In genomic region chr9:23580155-23580554, GRCm38 (mm10) we compare ENCODE assay signal across 10 mouse cellular contexts.
DNase-seq lines count a peak whose midpoint lies in the region; ATAC-seq and TF ChIP-seq lines count a peak whose summit lies in the region.
"Had no signal": no experiment of that assay in that cellular context is flagged by ENCODE, and none has a peak within 500 bp of the region (broad histone marks: within the 10 kb centered on the region; RNA-seq: fewer than 3 reads in every experiment).

No protein-coding gene starts in this region.

- H3K4me1 ChIP-seq in forebrain, embryonic 15.5 days, result peaks cover 31% of the 10 kb centered on the region
- no peaks in the 10 kb centered on the region for H3K4me1 ChIP-seq in forebrain, embryonic 11.5 days (replicated peaks; ENCODE audit: control insufficient read depth, insufficient read depth, low read length)
- 0 out of 2 replicates have a peak, but pooled peaks cover 9% of the 10 kb centered on the region for H3K4me1 ChIP-seq in lung, embryonic 14.5 days (ENCODE audit: insufficient read depth)
- H3K4me1 ChIP-seq: neural tube, embryonic 12.5 days had no signal

- H3K27me3 ChIP-seq in forebrain, embryonic 15.5 days, result no peaks in the 10 kb centered on the region
- no peaks in the 10 kb centered on the region for H3K27me3 ChIP-seq in forebrain, embryonic 11.5 days (ENCODE audit: control insufficient read depth, insufficient read depth, low read length)
- no peaks in the 10 kb centered on the region for H3K27me3 ChIP-seq in lung, embryonic 14.5 days (ENCODE audit: insufficient read depth, low read length)
- H3K27me3 ChIP-seq: neural tube, embryonic 12.5 days had no signal

- H3K27ac ChIP-seq in forebrain, embryonic 15.5 days (replicated peaks), result peak overlapping the region; percentile 86
- H3K27ac ChIP-seq in forebrain, embryonic 11.5 days (ENCODE audit: low read depth, low read length), result no peak overlapping the region
- peak overlapping the region; percentile 24; the same call in 1 of the 2 replicates for H3K27ac ChIP-seq in lung, embryonic 14.5 days (ENCODE audit: low read depth)
- H3K27ac ChIP-seq: neural tube, embryonic 12.5 days had no signal

- TF ChIP-seq CTCF in lung, embryonic 14.5 days (IDR thresholded peaks at IDR 0.05; ENCODE audit: low read depth), result no peak

- WGBS in forebrain, embryonic 15.5 days, result 38% methylated on average over 6 of the region's 6 CpGs
- WGBS in forebrain, embryonic 11.5 days, result 79% methylated on average over 6 of the region's 6 CpGs
- WGBS in lung, embryonic 14.5 days, result 33% methylated on average over 6 of the region's 6 CpGs

- H3K9me3 ChIP-seq in forebrain, embryonic 15.5 days, result no peaks in the 10 kb centered on the region
- no peaks in the 10 kb centered on the region for H3K9me3 ChIP-seq in forebrain, embryonic 11.5 days (ENCODE audit: control insufficient read depth, low read length)
- H3K9me3 ChIP-seq in lung, embryonic 14.5 days (ENCODE audit: low read depth, low read length), result no peaks in the 10 kb centered on the region
- H3K9me3 ChIP-seq: neural tube, embryonic 12.5 days had no signal

- H3K4me2 ChIP-seq in forebrain, embryonic 15.5 days (replicated peaks), result no peak overlapping the region
- H3K4me2 ChIP-seq in forebrain, embryonic 11.5 days (ENCODE audit: low read depth, low read length, severe bottlenecking), result no peak overlapping the region
- no peak overlapping the region for H3K4me2 ChIP-seq in lung, embryonic 14.5 days
- H3K4me2 ChIP-seq: neural tube, embryonic 12.5 days had no signal

- no peak for DNase-seq in forebrain, embryonic 11.5 days (ENCODE audit: low spot score)
- DNase-seq in lung, embryonic 14.5 days, result peak; percentile 87
- DNase-seq in lung, postnatal 25 days (ENCODE audit: low spot score), result no peak
- DNase-seq in cerebellum, adult 8-10 months, result peak; percentile 11
- DNase-seq in layer of hippocampus, postnatal 10 days (ENCODE audit: low spot score in 2 of 2), result peak; percentile 33 to 46
- DNase-seq in embryo, embryonic 10 days (ENCODE audit: low spot score), result no peak
- DNase-seq in B cell, adult 2 months, result no peak
- DNase-seq: liver, postnatal 0 days had no signal

- no peak overlapping the region for H3K4me3 ChIP-seq in forebrain, embryonic 15.5 days
- H3K4me3 ChIP-seq in forebrain, embryonic 11.5 days (ENCODE audit: low read depth, low read length), result no peak overlapping the region
- H3K4me3 ChIP-seq in lung, embryonic 14.5 days (ENCODE audit: low read depth, low read length), result no peak overlapping the region
- H3K4me3 ChIP-seq: neural tube, embryonic 12.5 days had no signal

- no peak overlapping the region for H3K9ac ChIP-seq in forebrain, embryonic 15.5 days (replicated peaks)
- H3K9ac ChIP-seq in forebrain, embryonic 11.5 days (ENCODE audit: low read length), result no peak overlapping the region
- no peak overlapping the region for H3K9ac ChIP-seq in lung, embryonic 14.5 days
- H3K9ac ChIP-seq: liver, postnatal 0 days; neural tube, embryonic 12.5 days had no signal

- ATAC-seq in forebrain, embryonic 15.5 days (replicated peaks), result peak; percentile 81
- no peak for ATAC-seq in forebrain, embryonic 11.5 days (replicated peaks; ENCODE audit: low FRiP score)
- peak; percentile 77 for ATAC-seq in lung, embryonic 14.5 days (ENCODE audit: insufficient read depth)
- ATAC-seq: liver, postnatal 0 days had no signal

- H3K36me3 ChIP-seq in forebrain, embryonic 15.5 days, result no peaks in the 10 kb centered on the region
- H3K36me3 ChIP-seq in forebrain, embryonic 11.5 days (ENCODE audit: control insufficient read depth, insufficient read depth, low read length), result no peaks in the 10 kb centered on the region
- no peaks in the 10 kb centered on the region for H3K36me3 ChIP-seq in lung, embryonic 14.5 days (ENCODE audit: insufficient read depth)
- H3K36me3 ChIP-seq: neural tube, embryonic 12.5 days had no signal

Comparison
In these comparisons a context has a peak if more than half of its experiments do, and no peak if none do; other contexts are left out.
1. DNase-seq: peak in lung, embryonic 14.5 days (single experiment), cerebellum, adult 8-10 months (single experiment) and layer of hippocampus, postnatal 10 days (2 of 2); none in forebrain, embryonic 11.5 days (single experiment), lung, postnatal 25 days (single experiment), embryo, embryonic 10 days (single experiment) and B cell, adult 2 months (0 of 2).